Mouse (Mus musculus): ENCODE results near the gene Glrp1.

- TF ChIP-seq POLR2A (IDR thresholded peaks at IDR 0.05; ENCODE audit: control insufficient read depth, low read depth, low read length), result no peak
- no peak for TF ChIP-seq CTCF (IDR thresholded peaks at IDR 0.05; ENCODE audit: control insufficient read depth, insufficient read depth, insufficient replicate concordance, low read depth, low read length)
Observed at GRCm38 (mm10) chr1:88539823-88540222, 30.0 kb upstream of the Glrp1 start.

Measured in testis, adult 2 months (tissue).